Mouse (Mus musculus) ES-Bruce4 (cell line): ENCODE measurements around the gene Lrch1. TPM values are rescaled to one million over a fixed set of nuclear protein-coding genes. Genes with fewer than 3 reads are reported as not detected.

ENCODE experiments used
- H3K27ac ChIP-seq: 2 replicates; pipeline ENCODE4 v1.5.1; 2012; ENCODE audit warnings: low read length, inconsistent platforms; ENCODE audit not compliant: insufficient read depth
- H3K27me3 ChIP-seq: 2 replicates; pipeline ENCODE4 v1.6.1; 2012; ENCODE audit warnings: mild to moderate bottlenecking, low read length, inconsistent platforms; ENCODE audit not compliant: control insufficient read depth, poor library complexity, insufficient read depth, severe bottlenecking
- H3K36me3 ChIP-seq: 2 replicates; pipeline ENCODE4 v1.6.1; 2012; ENCODE audit warnings: inconsistent platforms, mild to moderate bottlenecking, low read length, moderate library complexity; ENCODE audit not compliant: control insufficient read depth, poor library complexity, insufficient read depth, severe bottlenecking
- H3K4me1 ChIP-seq: one replicate; pipeline ENCODE4 v1.8.1; 2011; ENCODE audit warnings: low read length; ENCODE audit not compliant: control insufficient read depth, insufficient read depth
- H3K4me3 ChIP-seq: 2 replicates; pipeline ENCODE4 v1.5.1; 2011; ENCODE audit warnings: low read depth, mild to moderate bottlenecking, low read length
- H3K9ac ChIP-seq: 2 replicates; pipeline ENCODE4 v1.6.1; 2012; ENCODE audit warnings: low read depth, mild to moderate bottlenecking, inconsistent platforms; ENCODE audit not compliant: poor library complexity, severe bottlenecking
- H3K9me3 ChIP-seq: replicated peaks from 2 replicates; pipeline ENCODE4 v1.6.1; 2012; ENCODE audit warnings: mild to moderate bottlenecking, low read length, inconsistent platforms; ENCODE audit not compliant: control insufficient read depth, poor library complexity, insufficient read depth, severe bottlenecking
- CTCF ChIP-seq: IDR thresholded peaks from one replicate; pipeline ENCODE4 v1.8.1; 2011; ENCODE audit warnings: low read depth, low read length
- EP300 ChIP-seq: IDR thresholded peaks from 2 replicates; pipeline ENCODE4 v1.6.1; 2011; ENCODE audit warnings: low read depth, low read length; ENCODE audit not compliant: insufficient read depth
- POLR2A ChIP-seq: IDR thresholded peaks from one replicate; pipeline ENCODE4 v1.8.1; 2011; ENCODE audit warnings: low read length; ENCODE audit not compliant: insufficient read depth
- polyA plus RNA-seq: library from polyadenylated mRNA; stranded (reverse); fragments of >200 nt; gene quantifications from 2 replicates; pipeline ENCODE4 v1.2.4, GENCODE M21; 2011; ENCODE audit warnings: low read depth; ENCODE audit not compliant: missing spikeins, insufficient read depth, insufficient read length

Gene Lrch1
- polyA plus RNA-seq, 1 experiment = 17.0 TPM

DNA sequence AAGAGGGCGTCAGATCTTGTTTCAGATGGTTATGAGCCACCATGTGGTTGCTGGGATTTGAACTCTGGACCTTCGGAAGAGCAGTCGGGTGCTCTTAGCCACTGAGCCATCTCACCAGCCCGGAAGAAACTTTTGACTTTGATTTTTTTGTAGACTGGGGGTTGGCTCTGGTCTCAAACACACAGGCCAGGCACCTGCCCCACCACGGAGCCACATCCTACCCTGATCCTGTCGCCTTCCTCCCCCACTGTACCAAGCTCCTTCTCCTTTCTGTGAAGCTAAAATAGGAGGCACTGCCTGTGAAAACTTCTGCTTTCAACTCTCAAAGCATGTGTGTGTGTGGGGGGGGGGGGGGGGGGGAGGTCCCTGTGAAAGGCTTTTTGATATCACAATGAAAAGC is 39.4 kb downstream of the Lrch1 start:
- TF ChIP-seq POLR2A (no peak), CTCF (no peak), EP300 (no peak)
- Histone ChIP-seq H3K27me3 (no peaks in the 10 kb centered on the region), H3K36me3 (no peaks in the 10 kb centered on the region), H3K4me3 (no peak overlapping the region), H3K27ac (no peak overlapping the region), H3K4me1 (no peaks in the 10 kb centered on the region), H3K9ac (no peak overlapping the region), H3K9me3 (no peaks in the 10 kb centered on the region)

DNA sequence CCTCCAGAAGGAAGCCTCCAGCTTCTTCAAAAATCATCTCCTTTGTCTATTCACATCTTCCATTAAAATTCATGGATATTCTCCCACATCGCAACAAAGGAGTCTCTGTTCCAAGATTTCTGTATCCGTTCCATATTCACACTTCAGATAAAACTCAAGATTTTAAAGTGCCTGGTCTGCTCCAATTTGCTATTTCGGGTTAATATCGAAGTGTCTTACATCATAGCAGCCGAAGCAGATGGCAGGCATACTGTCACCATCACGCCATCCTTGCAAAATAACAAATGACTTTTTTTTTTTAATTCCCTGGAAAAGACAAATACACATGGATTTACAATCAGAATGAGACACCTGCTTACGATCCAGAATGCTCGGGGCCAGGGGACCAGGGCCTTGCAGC is 40.0 kb downstream of the Lrch1 start:
- no peak overlapping the region for H3K9ac ChIP-seq
- H3K4me3 ChIP-seq = no peak overlapping the region
- H3K9me3 ChIP-seq = no peaks in the 10 kb centered on the region
- no peak overlapping the region for H3K27ac ChIP-seq
- H3K36me3 ChIP-seq = no peaks in the 10 kb centered on the region
- H3K27me3 ChIP-seq = no peaks in the 10 kb centered on the region
- TF ChIP-seq CTCF = no peak
- TF ChIP-seq POLR2A = no peak
- TF ChIP-seq EP300 = no peak
- H3K4me1 ChIP-seq = no peaks in the 10 kb centered on the region

DNA sequence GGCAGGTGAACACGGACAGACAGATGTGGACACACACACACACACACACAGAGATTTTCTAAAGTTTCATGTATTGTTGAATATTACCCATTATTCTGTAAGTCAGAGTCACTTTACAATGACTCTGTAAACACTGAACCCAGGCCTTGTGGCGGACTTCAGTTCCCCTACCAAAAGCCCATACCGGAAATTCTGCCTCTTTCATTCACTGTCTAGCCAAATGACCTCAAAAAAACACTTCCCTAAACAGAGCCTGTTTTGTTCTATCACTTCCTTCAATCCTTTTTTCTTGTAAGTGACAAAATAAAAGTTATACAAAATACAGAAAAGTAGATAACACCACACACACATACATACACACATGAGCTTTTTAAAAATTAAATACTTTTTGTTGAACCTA is 41.7 kb downstream of the Lrch1 start:
- H3K27ac ChIP-seq = no peak overlapping the region
- TF ChIP-seq CTCF (no peak), POLR2A (no peak), EP300 (no peak)
- no peak overlapping the region for H3K4me3 ChIP-seq
- H3K36me3 ChIP-seq = no peaks in the 10 kb centered on the region
- H3K9ac ChIP-seq = no peak overlapping the region
- H3K4me1 ChIP-seq = no peaks in the 10 kb centered on the region
- H3K9me3 ChIP-seq = no peaks in the 10 kb centered on the region
- H3K27me3 ChIP-seq = no peaks in the 10 kb centered on the region

DNA sequence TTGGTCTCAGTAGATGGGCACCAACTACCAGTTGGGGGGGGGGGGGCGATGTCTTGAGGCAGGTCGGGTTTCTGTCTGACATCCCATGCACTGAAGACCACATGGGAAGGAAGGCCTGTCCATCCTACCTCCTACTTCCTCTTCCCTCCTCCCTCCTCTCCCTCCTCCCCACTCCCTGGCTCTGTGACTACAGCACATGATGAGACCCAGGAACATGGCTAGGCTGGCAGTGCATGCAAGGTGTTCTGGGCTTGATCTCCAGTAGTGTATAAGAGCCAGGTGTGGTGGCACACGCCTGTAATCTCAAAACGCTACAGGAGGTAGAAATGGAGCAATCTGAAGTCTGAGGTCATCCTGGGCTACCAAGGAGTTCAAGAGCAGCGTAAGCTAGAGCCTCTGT is 43.2 kb downstream of the Lrch1 start:
- no peak overlapping the region for H3K9ac ChIP-seq
- no peak overlapping the region for H3K27ac ChIP-seq
- no peaks in the 10 kb centered on the region for H3K4me1 ChIP-seq
- TF ChIP-seq POLR2A (no peak), CTCF (no peak), EP300 (no peak)
- no peak overlapping the region for H3K4me3 ChIP-seq
- no peaks in the 10 kb centered on the region for H3K36me3 ChIP-seq
- H3K9me3 ChIP-seq = no peaks in the 10 kb centered on the region
- H3K27me3 ChIP-seq = no peaks in the 10 kb centered on the region

DNA sequence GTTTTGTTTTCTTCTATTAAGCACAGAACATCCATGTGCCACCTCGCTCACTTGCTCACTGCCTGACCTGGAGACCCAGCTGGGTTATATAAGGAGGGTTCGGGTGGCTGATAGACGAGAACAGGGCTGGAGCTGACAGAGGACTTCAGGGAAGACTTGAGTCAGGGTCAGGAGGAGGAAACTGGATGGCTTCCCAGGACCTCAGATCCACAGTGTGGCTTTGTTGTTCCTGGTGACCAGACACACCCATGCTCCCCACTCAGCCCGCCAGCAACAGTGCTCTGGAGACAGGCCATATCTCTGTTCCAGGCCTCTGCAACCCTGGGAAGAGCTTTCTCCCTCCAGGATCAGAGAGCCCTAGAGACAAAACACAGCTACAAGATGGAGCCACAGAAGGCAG is 44.6 kb downstream of the Lrch1 start:
- no peaks in the 10 kb centered on the region for H3K9me3 ChIP-seq
- H3K36me3 ChIP-seq = no peaks in the 10 kb centered on the region
- TF ChIP-seq EP300 (no peak), CTCF (no peak), POLR2A (no peak)
- H3K9ac ChIP-seq = no peak overlapping the region
- no peak overlapping the region for H3K4me3 ChIP-seq
- H3K4me1 ChIP-seq = no peaks in the 10 kb centered on the region
- no peak overlapping the region for H3K27ac ChIP-seq
- no peaks in the 10 kb centered on the region for H3K27me3 ChIP-seq

DNA sequence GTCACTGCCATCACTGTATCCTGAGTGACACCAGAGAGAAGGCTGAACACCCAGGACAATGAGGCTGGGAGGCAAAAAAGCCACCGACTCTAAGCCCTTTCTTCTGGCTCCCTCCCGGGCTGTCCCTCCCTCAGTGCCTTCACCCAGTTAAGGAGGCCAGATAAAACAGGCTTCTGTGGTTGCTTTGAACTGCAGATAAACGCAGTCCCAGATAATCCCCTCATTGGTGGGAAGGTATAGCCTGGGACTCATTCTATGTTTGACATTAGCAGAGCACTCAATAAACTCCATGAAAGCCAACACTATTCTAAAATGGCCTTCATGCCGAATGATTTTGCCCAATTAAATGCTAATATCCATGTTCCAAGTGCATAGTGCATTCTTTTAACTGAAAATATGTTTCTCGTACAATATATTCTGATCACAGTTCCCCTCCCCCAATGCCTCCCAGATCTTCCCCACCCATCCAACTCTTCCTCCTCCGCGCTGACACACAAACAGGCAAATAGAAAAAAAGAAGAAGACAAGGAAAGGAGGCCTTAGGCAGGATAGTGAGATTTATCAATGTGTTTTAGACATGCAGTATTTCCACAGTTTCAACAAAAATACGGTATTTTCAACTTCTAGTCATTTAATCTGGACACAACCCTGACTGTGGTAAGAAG is 46.8 kb downstream of the Lrch1 start:
- TF ChIP-seq EP300 (no peak), POLR2A (no peak), CTCF (no peak)
- H3K27ac ChIP-seq = no peak overlapping the region
- H3K36me3 ChIP-seq = no peaks in the 10 kb centered on the region
- H3K4me3 ChIP-seq = no peak overlapping the region
- H3K4me1 ChIP-seq = no peaks in the 10 kb centered on the region
- no peak overlapping the region for H3K9ac ChIP-seq
- H3K27me3 ChIP-seq = no peaks in the 10 kb centered on the region
- H3K9me3 ChIP-seq = no peaks in the 10 kb centered on the region
